Mouse (Mus musculus) G1E (cell line): ENCODE results near the gene Gsto2. TPM values are rescaled to one million over a fixed set of nuclear protein-coding genes. Genes with fewer than 3 reads are reported as not detected.

Experiments
- ATAC-seq: 2 replicates; pipeline ENCODE4 v1.8.0; 2016; ENCODE audit warnings: mild to moderate bottlenecking; ENCODE audit not compliant: insufficient number of reproducible peaks, poor library complexity, low FRiP score, severe bottlenecking; ENCODE audit errors: extremely low read depth
- DNase-seq: peaks from one replicate; pipeline ENCODE4 v3.0.0; 2012; ENCODE audit warnings: low spot score
- H3K27me3 ChIP-seq: 2 replicates; pipeline ENCODE4 v1.6.1; 2012; ENCODE audit warnings: mild to moderate bottlenecking, low read length, inconsistent platforms; ENCODE audit not compliant: insufficient read depth
- H3K36me3 ChIP-seq: replicated peaks from 2 replicates; pipeline ENCODE3; 2012; ENCODE audit warnings: mild to moderate bottlenecking, inconsistent platforms
- H3K4me1 ChIP-seq: 2 replicates; pipeline ENCODE4 v1.6.1; 2012; ENCODE audit warnings: low read depth, low read length, inconsistent platforms, mixed read lengths; ENCODE audit not compliant: insufficient read depth
- H3K4me3 ChIP-seq: 2 replicates; pipeline ENCODE4 v1.5.1; 2012; ENCODE audit warnings: low read depth, mild to moderate bottlenecking, inconsistent platforms, low read length, moderate library complexity, mixed read lengths
- H3K9me3 ChIP-seq: replicated peaks from 2 replicates; pipeline ENCODE4 v1.6.1; 2012; ENCODE audit warnings: inconsistent platforms
- CTCF ChIP-seq: IDR thresholded peaks from 2 replicates; pipeline ENCODE4 v1.5.1; 2012; ENCODE audit warnings: low read depth, low read length, inconsistent platforms, mixed read lengths
- GATA1 ChIP-seq: IDR thresholded peaks from 2 replicates; pipeline ENCODE4 v1.6.1; 2012; ENCODE audit warnings: borderline replicate concordance, low read length, inconsistent platforms, mixed read lengths
- GATA2 ChIP-seq: IDR thresholded peaks from 2 replicates; pipeline ENCODE4 v1.6.1; 2012; ENCODE audit warnings: low read depth, low read length, inconsistent platforms, borderline replicate concordance
- POLR2AphosphoS5 ChIP-seq: IDR thresholded peaks from 2 replicates; pipeline ENCODE4 v1.6.1; 2012; ENCODE audit warnings: low read depth, low read length, inconsistent platforms; ENCODE audit not compliant: insufficient replicate concordance
- TAL1 ChIP-seq: conservative IDR thresholded peaks from 2 replicates; pipeline ENCODE4 v1.6.1; 2012; ENCODE audit warnings: low read depth, low read length, inconsistent platforms, mixed read lengths
- polyA plus RNA-seq: library from polyadenylated mRNA; stranded (reverse); fragments of >175 nt; gene quantifications from 2 replicates; pipeline ENCODE4 v1.2.3, GENCODE M21; 2012
- total RNA-seq, 2 experiments: library from RNA; stranded (forward) in 1 of 2; stranded (reverse) in 1 of 2; fragments of 200-1000 nt in 1 of 2; fragments of >200 nt in 1 of 2; fragmentation: Nextera tagmentation in 1 of 2; gene quantifications; 2 replicates each; pipeline ENCODE4 v1.2.3; 2014 to 2017

Gene Gsto2
- total and polyA plus RNA-seq, 3 experiments, result 0.11 to 4.7 (median 0.76) TPM

DNA sequence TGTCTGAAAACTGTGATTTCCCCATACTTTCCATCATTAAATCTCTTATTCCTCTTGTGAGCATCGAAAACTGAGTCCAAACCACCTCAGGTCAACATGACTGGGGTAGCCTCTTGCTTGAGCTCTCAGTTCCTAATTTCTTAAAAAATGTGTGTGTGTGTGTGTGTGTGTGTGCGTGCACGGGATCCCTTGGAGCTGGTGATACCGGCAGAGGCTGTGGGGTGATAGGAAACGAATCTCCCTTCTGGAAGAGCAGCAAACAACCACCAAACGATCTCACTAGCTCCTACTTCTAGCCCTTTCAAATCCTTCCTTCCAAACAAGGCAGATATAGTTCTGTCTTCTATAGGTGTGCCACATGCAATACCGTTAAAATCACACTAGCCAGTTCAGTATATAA is 613 bp upstream of the Gsto2 start:
- no peak for DNase-seq
- no peak for TF ChIP-seq GATA2
- no peak for TF ChIP-seq CTCF
- no peak for TF ChIP-seq GATA1
- no peak for TF ChIP-seq POLR2AphosphoS5
- no peak for TF ChIP-seq TAL1
- no peak for ATAC-seq
- H3K36me3 ChIP-seq, result peaks cover 20% of the 10 kb centered on the region
- peaks cover 7% of the 10 kb centered on the region; the same call in 1 of the 2 replicates for H3K4me1 ChIP-seq
- 0 out of 2 replicates have a peak, but pooled peaks cover under 1% of the 10 kb centered on the region for H3K27me3 ChIP-seq
- H3K9me3 ChIP-seq, result peaks cover 7% of the 10 kb centered on the region; the same call in 1 of the 2 replicates
- no peak overlapping the region; the same call in 1 of the 2 replicates for H3K4me3 ChIP-seq

DNA sequence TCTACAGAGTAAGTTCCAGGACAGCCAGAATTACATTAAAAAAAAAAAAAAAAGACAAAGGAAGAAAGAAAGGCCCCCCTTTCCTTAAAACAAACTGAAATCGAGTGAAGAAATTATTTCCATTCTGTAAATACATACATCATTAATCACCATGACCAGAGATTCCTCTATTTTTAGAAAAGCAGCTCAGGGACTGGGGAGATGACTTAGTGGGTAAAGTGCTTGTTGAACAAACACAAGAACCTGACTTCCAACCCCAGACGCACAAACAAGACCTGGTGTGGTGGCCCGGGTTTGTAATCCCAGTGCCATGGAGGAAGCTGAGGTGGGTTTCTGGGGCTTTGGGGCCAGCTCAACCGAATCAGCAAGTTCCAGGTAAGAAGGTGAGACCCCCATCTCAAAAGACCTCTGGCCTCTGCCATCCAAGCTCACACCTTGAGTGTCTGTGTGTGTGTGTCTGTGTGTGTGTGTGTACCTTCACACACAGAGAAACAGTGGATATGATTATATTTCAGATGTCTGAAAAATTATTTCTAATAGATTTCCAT is 2.4 kb downstream of the Gsto2 start:
- ATAC-seq, result no peak
- Histone ChIP-seq H3K4me3 (no peak overlapping the region), H3K36me3 (peaks cover 6% of the 10 kb centered on the region), H3K9me3 (peaks cover 12% of the 10 kb centered on the region), H3K27me3 (0 out of 2 replicates have a peak, but pooled peaks cover 7% of the 10 kb centered on the region), H3K4me1 (peaks cover 7% of the 10 kb centered on the region; the same call in 1 of the 2 replicates)
- TF ChIP-seq GATA1, result no peak
- no peak for TF ChIP-seq TAL1
- TF ChIP-seq CTCF, result no peak
- no peak for TF ChIP-seq GATA2
- no peak for TF ChIP-seq POLR2AphosphoS5
- DNase-seq, result no peak

DNA sequence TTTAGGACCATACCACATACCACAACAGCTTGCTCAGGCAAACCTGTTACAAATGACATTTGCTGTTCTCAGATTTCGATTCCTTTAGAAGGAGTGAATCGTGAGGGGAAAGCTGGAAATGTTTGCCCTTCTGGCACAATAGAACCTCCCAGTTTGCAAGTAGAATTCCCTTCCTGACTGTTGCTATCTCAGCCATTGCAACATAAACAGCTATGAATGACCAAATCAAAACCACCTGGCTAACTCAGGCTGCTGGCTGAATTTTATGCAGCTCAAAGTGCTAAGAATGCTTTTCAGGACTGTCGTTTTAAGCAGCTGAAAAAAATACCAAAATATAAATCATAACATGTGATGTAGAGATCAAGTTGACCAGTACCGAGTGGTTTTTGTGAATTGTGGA is 3.6 kb downstream of the Gsto2 start:
- TF ChIP-seq POLR2AphosphoS5 (no peak), TAL1 (no peak), CTCF (no peak), GATA2 (no peak), GATA1 (no peak)
- no peak for ATAC-seq

DNA sequence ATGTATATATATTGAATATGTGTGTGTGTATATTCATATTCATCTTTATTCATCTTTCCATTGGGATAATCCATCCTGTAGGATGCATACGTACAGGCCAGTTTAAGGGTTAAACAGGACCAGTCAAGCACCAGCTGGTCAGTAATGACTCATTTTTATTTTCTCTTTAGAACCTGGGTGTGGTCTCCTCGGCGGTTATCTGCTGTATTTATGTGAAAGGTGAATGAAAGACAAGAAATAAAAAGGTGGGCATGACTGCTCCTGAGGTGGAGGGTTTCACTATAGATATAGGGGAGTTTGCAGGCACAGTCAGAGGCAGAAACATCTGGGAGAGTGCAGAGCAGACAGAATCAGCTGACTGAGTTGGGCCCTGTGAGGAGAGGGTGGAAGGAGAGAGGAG is 4.2 kb downstream of the Gsto2 start:
- H3K4me3 ChIP-seq, result no peak overlapping the region
- ATAC-seq (no peak), DNase-seq (no peak)
- no peak for TF ChIP-seq GATA1
- no peak for TF ChIP-seq TAL1
- TF ChIP-seq CTCF, result no peak
- no peak for TF ChIP-seq POLR2AphosphoS5
- TF ChIP-seq GATA2, result no peak
- H3K9me3 ChIP-seq, result peaks cover 10% of the 10 kb centered on the region
- H3K4me1 ChIP-seq, result peaks cover 7% of the 10 kb centered on the region; the same call in 1 of the 2 replicates
- 0 out of 2 replicates have a peak, but pooled peaks cover 7% of the 10 kb centered on the region for H3K27me3 ChIP-seq
- H3K36me3 ChIP-seq, result no peaks in the 10 kb centered on the region

More for the DNA sequence above, 3.6 kb downstream of the Gsto2 start:
- DNase-seq, result no peak
- Histone ChIP-seq H3K36me3 (peaks cover 3% of the 10 kb centered on the region), H3K27me3 (0 out of 2 replicates have a peak, but pooled peaks cover 7% of the 10 kb centered on the region), H3K4me3 (no peak overlapping the region), H3K9me3 (peaks cover 12% of the 10 kb centered on the region), H3K4me1 (peaks cover 7% of the 10 kb centered on the region; the same call in 1 of the 2 replicates)

DNA sequence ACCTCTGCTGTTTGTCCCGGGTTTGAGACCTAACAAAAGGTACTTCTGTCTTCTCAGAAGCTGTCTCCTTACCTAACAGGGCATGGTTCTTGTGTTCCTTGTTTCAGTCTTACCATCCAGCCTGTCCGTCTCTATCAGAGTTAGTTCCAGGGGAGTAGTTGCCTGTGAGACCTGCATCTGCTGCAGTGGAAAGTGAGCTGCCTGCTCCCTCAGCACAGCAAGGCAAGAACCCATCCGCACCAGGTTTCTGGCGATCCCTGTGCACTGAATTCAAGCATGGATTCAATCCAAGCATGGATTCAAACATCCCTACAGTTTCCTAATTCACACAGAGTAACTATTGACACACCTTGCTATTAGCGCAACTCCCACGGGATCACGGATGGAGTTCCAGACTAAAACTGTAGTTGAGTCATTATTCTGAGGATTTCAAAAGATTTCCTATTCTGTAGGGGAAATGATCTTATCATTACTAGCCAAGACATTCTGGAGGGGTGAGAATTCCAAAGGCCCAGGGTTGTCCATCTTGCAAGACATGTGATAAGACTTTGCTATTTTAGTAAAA is 4.8 kb downstream of the Gsto2 start:
- ATAC-seq, result no peak
- Histone ChIP-seq H3K4me1 (0 out of 2 replicates have a peak, but pooled peaks cover 3% of the 10 kb centered on the region), H3K36me3 (no peaks in the 10 kb centered on the region), H3K27me3 (0 out of 2 replicates have a peak, but pooled peaks cover 7% of the 10 kb centered on the region), H3K9me3 (peaks cover 10% of the 10 kb centered on the region), H3K4me3 (no peak overlapping the region)
- no peak for DNase-seq
- TF ChIP-seq GATA2 (no peak), POLR2AphosphoS5 (no peak), TAL1 (no peak), CTCF (no peak), GATA1 (no peak)

DNA sequence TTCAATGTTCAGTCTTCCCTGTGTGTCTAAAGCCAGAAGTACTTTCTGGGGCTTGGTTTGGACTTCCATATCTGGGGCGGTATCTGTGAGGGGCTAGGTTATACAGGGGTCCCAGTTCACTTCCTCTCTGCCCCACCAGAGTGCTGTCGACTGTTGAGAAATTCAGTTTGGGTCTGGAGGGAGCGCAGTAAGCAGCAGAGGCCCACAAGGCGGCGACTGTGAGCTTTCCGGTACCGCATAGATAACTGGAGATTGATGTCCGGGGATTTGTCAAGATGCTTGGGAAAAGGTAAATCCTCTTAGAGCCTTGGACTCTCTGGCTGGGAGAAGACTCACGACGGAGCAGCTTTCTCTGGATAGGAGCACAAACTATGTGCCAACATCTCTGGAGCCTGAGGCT is 6.2 kb downstream of the Gsto2 start:
- H3K36me3 ChIP-seq, result no peaks in the 10 kb centered on the region
- 0 out of 2 replicates have a peak, but pooled peaks cover 9% of the 10 kb centered on the region for H3K27me3 ChIP-seq
- no peaks in the 10 kb centered on the region for H3K4me1 ChIP-seq
- DNase-seq, result no peak
- H3K4me3 ChIP-seq, result no peak overlapping the region
- TF ChIP-seq TAL1 (no peak), POLR2AphosphoS5 (no peak), GATA1 (no peak), GATA2 (no peak), CTCF (no peak)
- peaks cover 10% of the 10 kb centered on the region for H3K9me3 ChIP-seq
- no peak for ATAC-seq
